Mouse (Mus musculus) left cerebral cortex, adult 8-10 months (tissue): Measurements from ENCODE around the gene Dnajc6. TPM values are rescaled to one million over a fixed set of nuclear protein-coding genes. Genes with fewer than 3 reads are reported as not detected.
A peak's percentile ranks its signal among the peaks of the same experiment; 100 is the strongest.

Source experiments
- DNase-seq, 2 experiments: peaks; one replicate each; pipeline ENCODE4 v3.0.0; 2022; ENCODE audit warnings: low spot score in 2 of 2
- total RNA-seq, 4 experiments: library from RNA; stranded (reverse); gene quantifications; 2 replicates each; pipeline ENCODE4 v1.2.4; 2022

Dnajc6 gene
- total RNA-seq, 4 experiments from 2014 or later, result 274 to 346 (median 317) TPM

DNA sequence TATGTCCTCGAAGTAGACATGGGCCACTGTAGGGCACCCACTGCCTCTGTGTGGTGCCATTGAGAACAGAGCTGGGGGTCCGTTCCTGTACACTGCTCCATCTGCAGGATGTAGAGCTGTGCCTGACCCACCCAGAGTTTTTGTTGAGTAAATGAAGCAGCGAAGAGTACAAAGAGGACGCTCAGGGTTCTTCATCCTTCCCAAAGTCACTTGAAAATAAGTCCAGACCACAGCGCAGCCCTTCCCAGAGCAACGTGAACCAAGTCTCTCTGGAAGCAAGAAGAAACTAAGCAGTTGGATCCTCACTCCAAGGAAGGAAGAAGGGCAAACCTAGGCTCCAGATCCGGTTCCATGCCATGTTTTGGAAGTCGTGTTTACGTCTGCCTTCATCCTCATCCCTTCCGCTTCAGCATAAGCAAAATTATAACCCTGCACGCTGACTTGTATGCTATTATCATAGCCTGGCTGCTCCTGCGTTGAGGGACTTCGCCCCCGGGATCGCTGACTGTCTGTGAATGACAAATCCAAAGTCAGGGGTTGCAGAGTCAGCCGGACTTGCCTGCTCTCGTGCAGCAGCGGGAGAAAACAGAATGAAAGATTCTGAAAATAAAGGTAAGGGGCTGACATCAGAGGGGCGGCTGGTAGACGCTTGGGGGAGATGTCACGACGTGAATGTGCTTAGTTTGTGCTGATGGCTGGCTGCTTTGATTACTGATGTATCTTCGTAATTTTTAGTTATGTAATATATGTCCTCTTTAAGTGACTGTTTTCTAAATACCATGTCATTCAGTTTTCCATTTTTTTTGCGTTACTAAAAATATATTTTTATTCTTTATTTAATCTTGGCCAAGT is 11.3 kb downstream of the Dnajc6 start:
- DNase-seq, result peak; percentile 72 to 76

- no peak for DNase-seq
These were observed 12.0 kb downstream of the Dnajc6 start for GRCm38 (mm10) chr4:101508431-101508830.

DNA sequence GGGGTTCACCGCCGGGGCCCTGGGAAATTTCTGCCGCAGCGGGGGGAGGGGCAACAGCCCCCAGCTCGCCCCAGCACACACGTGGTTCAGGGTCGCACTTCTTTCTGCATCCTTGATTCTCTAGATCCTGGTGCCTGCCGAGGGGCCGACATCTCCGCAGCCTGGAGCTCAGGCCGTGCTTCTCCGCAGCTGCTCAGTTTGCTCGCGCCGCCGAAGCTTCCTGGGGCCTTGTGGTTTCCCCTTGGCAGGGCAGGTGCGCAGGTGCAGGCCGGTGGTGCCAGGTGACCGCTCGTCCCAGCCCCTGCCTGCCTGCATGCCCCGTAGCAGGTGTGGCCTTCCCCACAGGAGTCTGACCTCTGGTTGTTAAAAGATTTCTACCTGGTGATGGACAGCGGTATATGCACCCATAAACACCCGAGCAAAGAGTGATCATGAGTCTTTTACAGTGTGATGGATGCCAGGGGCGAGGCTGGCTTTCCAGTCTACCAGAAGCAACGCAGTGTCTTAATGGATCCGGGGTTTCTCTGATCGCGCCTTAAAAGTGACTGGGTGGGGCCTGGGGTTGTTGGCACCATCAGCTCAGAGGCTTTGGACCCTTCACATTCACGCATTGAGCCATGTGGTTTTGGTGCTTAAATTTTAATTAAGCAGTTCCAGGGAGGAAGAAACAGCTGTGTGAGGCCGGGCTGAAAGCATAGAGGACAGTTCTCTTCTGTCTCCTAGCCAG is 12.6 kb downstream of the Dnajc6 start:
- peak in 1 of 2 experiments; percentile 41 for DNase-seq

DNA sequence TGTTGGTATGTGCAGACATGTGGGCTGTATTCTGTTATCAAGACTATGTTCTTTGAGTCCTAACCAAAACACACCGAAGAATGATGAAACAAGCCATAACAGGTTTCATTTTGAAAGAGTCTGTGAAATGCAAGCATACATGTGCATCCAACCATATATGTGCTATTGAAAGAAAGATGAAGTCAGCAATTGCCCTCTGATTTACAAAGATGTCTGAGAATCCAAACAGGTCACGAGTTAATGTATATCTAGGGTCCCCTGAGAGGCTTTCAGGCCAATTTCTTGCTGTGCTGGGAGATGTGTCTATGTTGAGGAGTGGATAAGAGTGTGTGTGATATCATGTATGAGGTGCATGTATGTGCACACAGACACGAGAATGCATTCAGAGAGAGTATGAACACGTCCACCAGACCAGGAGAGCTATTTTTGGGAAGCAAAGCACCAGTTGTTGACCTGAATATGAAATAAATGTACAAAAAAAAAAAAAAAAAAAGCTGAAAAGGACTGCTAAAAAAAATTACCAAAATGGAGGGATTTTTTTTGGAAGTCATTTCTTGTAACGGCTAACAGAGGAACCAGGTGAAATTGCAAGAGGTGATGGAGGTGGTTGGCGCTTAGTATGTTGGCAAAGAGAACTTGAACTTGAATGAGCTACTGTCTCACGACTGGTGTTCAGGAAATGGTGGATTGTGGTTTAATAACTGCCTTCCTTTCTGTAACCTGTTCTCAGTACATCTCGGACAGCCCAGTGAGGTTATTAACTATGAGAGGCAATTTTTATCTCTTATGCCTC is 13.9 kb downstream of the Dnajc6 start:
- no peak for DNase-seq

DNA sequence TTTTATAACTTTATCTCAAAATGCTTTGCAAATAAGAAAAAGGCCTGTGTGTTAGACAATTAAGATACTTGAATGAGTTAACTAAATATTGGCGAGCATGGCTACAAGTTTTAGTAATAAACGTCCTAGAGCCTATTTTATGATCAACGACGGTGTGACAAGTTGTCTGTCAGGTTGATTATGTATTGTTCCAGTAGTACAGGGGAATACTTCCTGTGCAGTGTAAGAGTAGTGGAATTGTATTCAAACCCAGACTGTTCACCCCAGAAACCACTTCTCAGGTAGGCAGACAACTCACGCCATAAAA is 14.4 kb downstream of the Dnajc6 start:
- DNase-seq, result no peak

DNA sequence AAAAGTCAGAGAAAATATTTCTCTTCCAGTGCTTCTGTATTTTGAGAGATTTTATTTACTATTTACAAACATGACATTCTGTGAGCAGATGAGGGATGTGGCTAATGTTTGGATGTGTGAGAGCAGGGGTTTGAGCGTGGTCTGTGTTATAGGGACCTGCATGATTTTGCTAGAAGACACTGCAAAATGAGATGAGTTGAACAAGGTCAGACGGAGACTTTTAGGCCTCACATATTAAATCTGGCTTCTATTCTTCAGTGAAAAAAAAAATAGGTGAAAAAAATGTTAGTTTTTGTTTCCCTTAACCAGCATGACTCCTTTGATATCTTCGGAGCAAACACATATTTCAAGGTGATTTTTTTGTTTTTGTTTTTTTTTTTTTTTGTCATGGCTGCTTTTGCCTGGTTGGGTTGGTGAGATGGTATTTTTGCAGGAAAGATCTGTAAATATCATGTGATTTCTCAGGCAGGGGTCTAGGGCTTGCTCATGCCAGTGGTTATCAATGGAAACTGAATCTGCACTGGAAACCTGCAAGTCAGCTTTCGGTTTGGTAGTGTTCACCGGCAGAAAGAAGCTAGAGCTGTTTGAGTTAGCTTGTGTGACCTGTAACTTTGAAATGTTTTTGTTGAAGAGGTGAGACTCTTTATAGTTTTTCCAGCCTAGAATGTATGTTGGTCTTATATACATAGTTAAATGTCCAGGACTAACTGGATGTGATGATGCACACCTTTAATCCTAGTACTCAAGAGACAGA is 15.5 kb downstream of the Dnajc6 start:
- no peak for DNase-seq

GRCm38 (mm10) chr4:101513251-101513650 is 16.8 kb downstream of the Dnajc6 start:
- DNase-seq, result no peak

- DNase-seq, result no peak
These were observed 19.4 kb downstream of the Dnajc6 start for GRCm38 (mm10) chr4:101515853-101516252.

- no peak for DNase-seq
These were observed 20.2 kb downstream of the Dnajc6 start for GRCm38 (mm10) chr4:101516434-101517168.

GRCm38 (mm10) chr4:101531901-101532300 is 35.5 kb downstream of the Dnajc6 start:
- DNase-seq, result no peak

DNA sequence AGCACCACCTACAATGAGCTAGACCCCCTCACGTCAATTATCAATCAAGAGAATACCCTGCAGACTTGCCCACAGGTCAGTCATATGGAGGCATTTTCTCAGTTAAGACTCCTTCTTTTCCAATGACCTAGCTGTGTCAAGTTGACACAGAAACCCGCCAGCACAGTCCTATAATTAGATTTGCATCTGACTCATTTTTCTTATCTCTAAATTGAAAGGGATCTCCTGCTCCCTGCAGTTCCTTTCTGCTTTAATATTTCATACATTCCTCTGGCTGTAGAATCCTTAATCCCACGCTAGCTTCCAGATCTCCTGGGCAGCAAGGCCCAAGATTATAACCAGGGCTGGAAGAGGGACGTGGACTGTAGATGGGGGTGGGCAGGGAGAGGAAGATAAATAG is 44.1 kb downstream of the Dnajc6 start:
- DNase-seq, result no peak

GRCm38 (mm10) chr4:101549958-101550591 is 53.6 kb downstream of the Dnajc6 start:
- DNase-seq, result peak in 1 of 2 experiments; percentile 39

DNA sequence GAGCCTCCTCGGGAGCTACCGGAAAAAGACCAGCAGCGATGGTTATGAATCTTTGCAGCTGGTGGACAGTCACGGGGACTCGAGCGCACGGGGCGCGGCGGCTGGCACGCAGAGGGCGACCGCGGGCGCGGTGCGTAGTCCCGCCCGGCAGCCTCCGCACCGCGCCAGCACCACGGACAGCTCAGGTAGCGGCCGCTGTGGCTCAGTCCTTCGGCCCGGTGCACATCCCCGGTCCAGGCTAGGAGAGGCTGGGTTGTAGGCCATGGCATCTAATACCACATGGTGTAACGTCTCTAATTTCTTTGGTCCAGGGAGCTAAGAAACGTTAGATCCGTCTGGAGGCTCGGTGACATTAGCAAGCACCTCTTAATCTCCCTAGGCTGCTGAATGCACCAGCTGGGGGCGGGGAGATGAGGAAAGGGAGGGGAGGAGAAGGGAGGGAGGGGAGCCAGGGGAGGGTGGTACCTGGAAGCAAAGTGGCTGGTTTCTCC is 54.3 kb downstream of the Dnajc6 start:
- DNase-seq, result no peak

- no peak for DNase-seq
These were observed 55.0 kb downstream of the Dnajc6 start for GRCm38 (mm10) chr4:101551425-101551824.

GRCm38 (mm10) chr4:101552372-101552771 is 55.9 kb downstream of the Dnajc6 start:
- peak in 1 of 2 experiments; percentile 47 for DNase-seq

DNA sequence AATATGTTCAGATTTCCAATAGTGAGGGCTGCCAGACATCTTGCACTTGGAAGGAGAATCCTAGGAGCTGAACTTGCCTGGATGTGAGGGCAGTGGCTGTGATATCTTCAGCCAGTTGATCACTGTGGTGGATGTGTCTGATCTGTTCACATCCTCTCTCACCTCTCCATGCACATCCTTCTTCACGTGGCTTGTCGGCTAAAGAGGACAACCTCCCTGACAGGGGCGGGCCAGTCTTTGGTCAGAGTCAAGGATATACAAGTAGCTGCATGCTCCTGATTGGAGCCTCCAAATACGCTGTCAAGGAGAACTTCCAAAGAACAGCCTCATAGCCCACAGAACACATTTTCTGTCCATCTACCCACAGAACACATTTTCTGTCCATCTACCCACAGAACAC is 58.6 kb downstream of the Dnajc6 start:
- no peak for DNase-seq

DNA sequence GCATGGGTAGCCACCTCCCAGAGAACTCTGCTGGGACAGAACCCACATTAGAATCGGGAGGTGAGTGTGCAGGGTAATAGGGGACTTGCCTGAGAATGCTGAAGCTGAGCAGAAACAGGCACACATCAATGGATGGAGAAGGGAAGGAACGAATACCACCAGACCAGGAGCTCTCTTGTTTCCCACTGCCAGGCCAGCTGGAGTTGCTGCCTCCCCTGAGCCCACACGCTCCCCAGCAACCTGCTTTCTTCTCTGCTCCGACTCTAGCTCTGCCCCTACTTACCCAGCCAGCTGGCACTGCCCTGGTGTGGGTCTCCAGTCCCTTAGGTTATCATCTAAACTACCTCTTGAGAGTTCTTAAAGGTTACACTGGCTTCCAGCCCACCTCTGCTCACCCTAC is 63.7 kb downstream of the Dnajc6 start:
- DNase-seq, result no peak

GRCm38 (mm10) chr4:101562836-101563235 is 66.4 kb downstream of the Dnajc6 start:
- DNase-seq, result no peak

DNA sequence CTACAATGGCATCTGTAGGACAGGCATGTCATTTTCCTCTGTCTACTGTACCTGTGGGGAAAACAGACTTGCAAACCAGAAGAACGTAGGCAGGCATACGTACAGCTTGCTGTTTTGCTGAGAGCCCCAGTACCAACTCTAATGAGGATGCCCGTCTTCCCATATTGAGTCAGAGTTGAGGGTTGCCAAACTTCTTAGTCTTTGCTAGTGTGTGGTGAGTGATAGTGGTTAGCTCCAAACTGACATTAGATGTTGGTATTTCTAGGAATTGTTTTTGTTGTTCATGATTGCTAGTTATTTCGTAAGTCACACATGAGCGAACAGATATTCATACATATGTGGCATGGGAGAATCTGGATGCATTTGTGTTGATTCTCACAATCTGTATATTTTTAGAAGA is 67.2 kb downstream of the Dnajc6 start:
- no peak for DNase-seq
